Mouse (Mus musculus) embryonic facial prominence, embryonic 10.5 days (tissue): ENCODE data around the gene Etfb. TPM values are rescaled to one million over a fixed set of nuclear protein-coding genes. Genes with fewer than 3 reads are reported as not detected.
A peak's percentile ranks its signal among the peaks of the same experiment; 100 is the strongest.

Experiments
- DNase-seq: peaks from one replicate; pipeline ENCODE4 v3.0.0-alpha.2; 2017; ENCODE audit warnings: low spot score
- H3K27ac ChIP-seq: fragments of 300-500 bp; sonication (generic); replicated peaks from 2 replicates; pipeline ENCODE4 v1.5.1; 2016; ENCODE audit warnings: mild to moderate bottlenecking
- H3K27me3 ChIP-seq: fragments of 300-500 bp; sonication (generic); replicated peaks from 2 replicates; pipeline ENCODE4 v1.6.1; 2016; ENCODE audit warnings: low read depth, mild to moderate bottlenecking; ENCODE audit not compliant: poor library complexity, severe bottlenecking
- H3K36me3 ChIP-seq: fragments of 300-500 bp; sonication (generic); replicated peaks from 2 replicates; pipeline ENCODE4 v1.6.1; 2016; ENCODE audit warnings: mild to moderate bottlenecking, moderate library complexity
- H3K4me1 ChIP-seq: fragments of 300-500 bp; sonication (generic); 2 replicates; pipeline ENCODE4 v1.6.1; 2016
- H3K4me3 ChIP-seq: fragments of 300-500 bp; sonication (generic); 2 replicates; pipeline ENCODE4 v1.5.1; 2016; ENCODE audit warnings: mild to moderate bottlenecking, moderate library complexity
- H3K9me3 ChIP-seq: fragments of 300-500 bp; sonication (generic); 2 replicates; pipeline ENCODE4 v1.6.1; 2016; ENCODE audit warnings: mild to moderate bottlenecking
- whole genome bisulfite sequencing: fragments of 180-500 bp; shearing (Covaris S2); methylation state at CpG from one replicate; pipeline ENCODE4 v1.1.7; 2016; 5-methylcytosine and 5-hydroxymethylcytosine counted together
- microRNA-seq: library from miRNA; unstranded; fragments of <30 nt; microRNA quantifications from one replicate; pipeline ENCODE4, GENCODE M21; 2017
- polyA plus RNA-seq: library from polyadenylated mRNA; unstranded; fragments of >200 nt; fragmentation: Nextera tagmentation; extraction: Ambion mirVana; gene quantifications from 2 replicates; pipeline ENCODE4 v1.2.1, GENCODE M21; 2016

Etfb gene
- polyA plus RNA-seq, 1 experiment from 2014 or later: 252 TPM

GRCm38 (mm10) chr7:43482090-43482716 is 38.3 kb downstream of the Etfb start:
- DNase-seq: no peak
- Histone ChIP-seq H3K27me3 (peaks cover 27% of the 10 kb centered on the region), H3K27ac (no peak overlapping the region), H3K4me3 (no peak overlapping the region), H3K36me3 (no peaks in the 10 kb centered on the region; the same call in 1 of the 2 replicates), H3K9me3 (no peaks in the 10 kb centered on the region), H3K4me1 (peaks cover 7% of the 10 kb centered on the region)
- WGBS: 65% methylated on average over 8 of the region's 8 CpGs

- H3K9me3 ChIP-seq: no peaks in the 10 kb centered on the region
- DNase-seq: peak; percentile 55
- 17% methylated on average over 10 of the region's 10 CpGs for WGBS
- H3K4me3 ChIP-seq: no peak overlapping the region
- H3K27me3 ChIP-seq: peaks cover 24% of the 10 kb centered on the region
- peaks cover 7% of the 10 kb centered on the region for H3K4me1 ChIP-seq
- no peaks in the 10 kb centered on the region; the same call in 1 of the 2 replicates for H3K36me3 ChIP-seq
- H3K27ac ChIP-seq: no peak overlapping the region
These were observed 39.4 kb downstream of the Etfb start for GRCm38 (mm10) chr7:43483236-43483635.

GRCm38 (mm10) chr7:43488646-43489045 is 44.8 kb downstream of the Etfb start:
- H3K36me3 ChIP-seq: no peaks in the 10 kb centered on the region
- H3K9me3 ChIP-seq: no peaks in the 10 kb centered on the region
- no peak for DNase-seq
- H3K4me3 ChIP-seq: peak overlapping the region; percentile 75; the same call in 1 of the 2 replicates
- 46% methylated on average over 5 of the region's 5 CpGs for WGBS
- peaks cover 20% of the 10 kb centered on the region for H3K4me1 ChIP-seq
- peaks cover 39% of the 10 kb centered on the region for H3K27me3 ChIP-seq
- H3K27ac ChIP-seq: no peak overlapping the region

GRCm38 (mm10) chr7:43489631-43490125 is 45.8 kb downstream of the Etfb start, which contains the start of gene Iglon5:
Gene Iglon5 (minus strand): TSS chr7:43490075.
- no peak for DNase-seq
- Histone ChIP-seq H3K4me3 (peak within 1 kb of the TSS; percentile 75), H3K27ac (peak within 1 kb of the TSS; percentile 89), H3K36me3 (no peaks in the 10 kb centered on the region), H3K27me3 (peaks cover 42% of the 10 kb centered on the region), H3K4me1 (peaks cover 20% of the 10 kb centered on the region), H3K9me3 (no peaks in the 10 kb centered on the region)
- WGBS: 2% methylated on average over 29 of the region's 41 CpGs

GRCm38 (mm10) chr7:43490182-43490584 is 46.3 kb downstream of the Etfb start:
- peak overlapping the region; percentile 75 for H3K4me3 ChIP-seq
- H3K27ac ChIP-seq: peak overlapping the region; percentile 89
- under 1% methylated on average over 6 of the region's 13 CpGs for WGBS
- no peaks in the 10 kb centered on the region for H3K9me3 ChIP-seq
- peaks cover 20% of the 10 kb centered on the region for H3K4me1 ChIP-seq
- H3K27me3 ChIP-seq: peaks cover 47% of the 10 kb centered on the region
- H3K36me3 ChIP-seq: no peaks in the 10 kb centered on the region
- DNase-seq: peak; percentile 91

GRCm38 (mm10) chr7:43490861-43491260 is 47.0 kb downstream of the Etfb start:
- DNase-seq: no peak
- 68% methylated on average over 9 of the region's 9 CpGs for WGBS
- Histone ChIP-seq H3K36me3 (no peaks in the 10 kb centered on the region), H3K9me3 (no peaks in the 10 kb centered on the region), H3K4me3 (peak overlapping the region; percentile 75; the same call in 1 of the 2 replicates), H3K4me1 (peaks cover 20% of the 10 kb centered on the region), H3K27ac (no peak overlapping the region; the same call in 1 of the 2 replicates), H3K27me3 (peaks cover 53% of the 10 kb centered on the region)

- peaks cover 1% of the 10 kb centered on the region; the same call in 1 of the 2 replicates for H3K4me1 ChIP-seq
- no peak overlapping the region for H3K27ac ChIP-seq
- peaks cover 10% of the 10 kb centered on the region; the same call in 1 of the 2 replicates for H3K9me3 ChIP-seq
- no peaks in the 10 kb centered on the region for H3K36me3 ChIP-seq
- no peak overlapping the region for H3K4me3 ChIP-seq
- peak; percentile 49 for DNase-seq
- 14% methylated on average over 21 of the region's 21 CpGs for WGBS
- H3K27me3 ChIP-seq: peaks cover 30% of the 10 kb centered on the region
These were observed 51.6 kb downstream of the Etfb start for GRCm38 (mm10) chr7:43495343-43496021.

Small RNA genes lying within 50 kb of the gene (microRNA-seq; reads per million reads assigned to microRNA genes)
- gene Mir7051: not detected

Other genes with a start within 250 kb of the Etfb start
- 10.5 and 10.6 TPM in 2 replicates for gene Zfp715, start 130.8 kb upstream of the Etfb start, polyA plus RNA-seq
- 0.13 and 0.15 TPM in 2 replicates for gene Siglecf, start 92.7 kb upstream of the Etfb start, polyA plus RNA-seq
- gene Siglecg, start 35.9 kb upstream of the Etfb start, polyA plus RNA-seq: 0.06 and 0.16 TPM in 2 replicates
- 0.17 TPM in 1 of 2 replicates, not detected in the other for gene Lim2, start 16.4 kb upstream of the Etfb start, polyA plus RNA-seq
- gene Nkg7, start 7.0 kb upstream of the Etfb start, polyA plus RNA-seq: not detected in 2 replicates
- not detected in 2 replicates for gene Cldnd2, start 3.3 kb upstream of the Etfb start, polyA plus RNA-seq
- 0.24 and 0.67 TPM in 2 replicates for gene Gm45233, start within 50 bp of the Etfb start, polyA plus RNA-seq
- 1.2 and 2.3 TPM in 2 replicates for gene Vsig10l, start 19.1 kb downstream of the Etfb start, polyA plus RNA-seq
- 0.70 and 0.71 TPM in 2 replicates for gene Iglon5, start 46.0 kb downstream of the Etfb start, polyA plus RNA-seq
- gene 4931406B18Rik, start 61.9 kb downstream of the Etfb start, polyA plus RNA-seq: not detected in 2 replicates
- 0.39 and 0.51 TPM in 2 replicates for gene Cd33, start 100.3 kb downstream of the Etfb start, polyA plus RNA-seq
- 5.4 and 6.2 TPM in 2 replicates for gene Zfp658, start 118.2 kb downstream of the Etfb start, polyA plus RNA-seq
- gene Zfp719, start 135.5 kb downstream of the Etfb start, polyA plus RNA-seq: 15.0 and 15.6 TPM in 2 replicates
- gene Zfp819, start 163.1 kb downstream of the Etfb start, polyA plus RNA-seq: 1.1 and 1.4 TPM in 2 replicates
- gene Ceacam18, start 190.6 kb downstream of the Etfb start, polyA plus RNA-seq: not detected in 2 replicates
- 0.25 and 0.52 TPM in 2 replicates for gene Siglece, start 216.1 kb downstream of the Etfb start, polyA plus RNA-seq
- 18.1 and 18.7 TPM in 2 replicates for gene Ctu1, start 227.9 kb downstream of the Etfb start, polyA plus RNA-seq
- gene Klk14, start 246.3 kb downstream of the Etfb start, polyA plus RNA-seq: not detected in 2 replicates